ENCODE assay signal across 11 mouse cellular contexts in genomic region chr3:20141679-20142078, GRCm38 (mm10). TPM values are rescaled to one million over a fixed set of nuclear protein-coding genes. Genes with fewer than 3 reads are reported as not detected.
DNase-seq lines count a peak whose midpoint lies in the region; ATAC-seq and TF ChIP-seq lines count a peak whose summit lies in the region.
"Had no signal": no experiment of that assay in that cellular context is flagged by ENCODE, and none has a peak within 500 bp of the region (broad histone marks: within the 10 kb centered on the region; RNA-seq: fewer than 3 reads in every experiment).

No protein-coding gene starts in this region.

- H3K4me2 ChIP-seq in heart, embryonic 14.5 days (ENCODE audit: low read length) = no peak overlapping the region; the same call in 1 of the 2 replicates
- H3K4me2 ChIP-seq in stomach, embryonic 16.5 days (ENCODE audit: low read depth, low read length) = no peak overlapping the region
- no peak overlapping the region for H3K4me2 ChIP-seq in stomach, postnatal 0 days (replicated peaks; ENCODE audit: low read depth)
- H3K4me2 ChIP-seq in embryonic facial prominence, embryonic 14.5 days (ENCODE audit: low read depth, low read length) = no peak overlapping the region

- ATAC-seq in heart, embryonic 14.5 days (ENCODE audit: insufficient number of reproducible peaks, insufficient read depth, low FRiP score, low read depth) = no peak
- ATAC-seq in stomach, embryonic 16.5 days (ENCODE audit: insufficient read depth, low FRiP score) = peak; percentile 56; the same call in 1 of the 2 replicates
- no peak for ATAC-seq in stomach, postnatal 0 days (ENCODE audit: low FRiP score, low TSS enrichment)
- ATAC-seq in embryonic facial prominence, embryonic 14.5 days (ENCODE audit: low read depth) = no peak
- ATAC-seq in megakaryocyte-erythroid progenitor cell, adult 5-6 weeks (replicated peaks; ENCODE audit: low FRiP score, low TSS enrichment, poor library complexity, severe bottlenecking) = no peak
- ATAC-seq: forebrain, embryonic 16.5 days had no signal

- H3K9ac ChIP-seq in heart, embryonic 14.5 days (ENCODE audit: low read length) = no peak overlapping the region
- H3K9ac ChIP-seq in stomach, embryonic 16.5 days (ENCODE audit: low read length) = no peak overlapping the region
- H3K9ac ChIP-seq in stomach, postnatal 0 days (ENCODE audit: low read length) = no peak overlapping the region
- H3K9ac ChIP-seq in embryonic facial prominence, embryonic 14.5 days (ENCODE audit: low read depth, low read length) = no peak overlapping the region

- TF ChIP-seq EP300 in stomach, postnatal 0 days (optimal IDR thresholded peaks at IDR 0.05) = no peak

- H3K9me3 ChIP-seq in heart, embryonic 14.5 days (ENCODE audit: control insufficient read depth, low read length) = no peaks in the 10 kb centered on the region
- H3K9me3 ChIP-seq in stomach, embryonic 16.5 days (replicated peaks; ENCODE audit: control insufficient read depth, low read length) = no peaks in the 10 kb centered on the region
- no peaks in the 10 kb centered on the region for H3K9me3 ChIP-seq in stomach, postnatal 0 days (ENCODE audit: control insufficient read depth, low read length)
- no peaks in the 10 kb centered on the region for H3K9me3 ChIP-seq in embryonic facial prominence, embryonic 14.5 days (ENCODE audit: control insufficient read depth, low read length)

- peaks cover 78% of the 10 kb centered on the region for H3K36me3 ChIP-seq in heart, embryonic 14.5 days (ENCODE audit: control insufficient read depth, insufficient read depth, low read length)
- H3K36me3 ChIP-seq in stomach, embryonic 16.5 days (ENCODE audit: control insufficient read depth, insufficient read depth, low read length) = 0 out of 2 replicates have a peak, but pooled peaks cover 9% of the 10 kb centered on the region
- H3K36me3 ChIP-seq in stomach, postnatal 0 days (ENCODE audit: control insufficient read depth, insufficient read depth, low read length) = no peaks in the 10 kb centered on the region
- no peaks in the 10 kb centered on the region for H3K36me3 ChIP-seq in embryonic facial prominence, embryonic 14.5 days (ENCODE audit: control insufficient read depth, insufficient read depth, low read length)

- no peak overlapping the region for H3K4me3 ChIP-seq in heart, embryonic 14.5 days (ENCODE audit: control insufficient read depth in 1 of 2, insufficient read depth in 1 of 2, low read depth in 1 of 2, low read length in 2 of 2)
- H3K4me3 ChIP-seq in stomach, embryonic 16.5 days (replicated peaks; ENCODE audit: low read length) = no peak overlapping the region
- no peak overlapping the region for H3K4me3 ChIP-seq in stomach, postnatal 0 days (ENCODE audit: low read depth, low read length)
- no peak overlapping the region for H3K4me3 ChIP-seq in embryonic facial prominence, embryonic 14.5 days (ENCODE audit: low read depth, low read length)

- peak overlapping the region; percentile 10 to 58; a peak in 3 of 4 replicates for H3K27ac ChIP-seq in heart, embryonic 14.5 days (replicated peaks in 1 of 2; ENCODE audit: control insufficient read depth in 1 of 2, insufficient read depth in 1 of 2, low read depth in 2 of 2, low read length in 2 of 2)
- H3K27ac ChIP-seq in stomach, embryonic 16.5 days (ENCODE audit: low read length) = no peak overlapping the region
- no peak overlapping the region for H3K27ac ChIP-seq in stomach, postnatal 0 days (replicated peaks)
- no peak overlapping the region for H3K27ac ChIP-seq in embryonic facial prominence, embryonic 14.5 days (replicated peaks; ENCODE audit: low read depth, low read length)
- H3K27ac ChIP-seq: macrophage had no signal

- 4% methylated on average over 1 of the region's 1 CpGs for WGBS in heart, embryonic 14.5 days
- WGBS in stomach, embryonic 16.5 days = 48% methylated on average over 1 of the region's 1 CpGs
- WGBS in stomach, postnatal 0 days = 50% methylated on average over 1 of the region's 1 CpGs
- WGBS in embryonic facial prominence, embryonic 14.5 days = 32% methylated on average over 1 of the region's 1 CpGs

- H3K4me1 ChIP-seq in heart, embryonic 14.5 days (ENCODE audit: control insufficient read depth in 2 of 2, insufficient read depth in 2 of 2, low read length in 2 of 2) = peaks cover 19 to 53% of the 10 kb centered on the region in 2 experiments
- no peaks in the 10 kb centered on the region for H3K4me1 ChIP-seq in stomach, embryonic 16.5 days (ENCODE audit: control insufficient read depth, insufficient read depth, low read length)
- no peaks in the 10 kb centered on the region for H3K4me1 ChIP-seq in stomach, postnatal 0 days (replicated peaks; ENCODE audit: control insufficient read depth, insufficient read depth)
- H3K4me1 ChIP-seq in embryonic facial prominence, embryonic 14.5 days (ENCODE audit: control insufficient read depth, insufficient read depth, low read length) = peaks cover 2% of the 10 kb centered on the region; the same call in 1 of the 2 replicates

- DNase-seq in heart, postnatal 4 days = no peak
- DNase-seq in stomach, postnatal 0 days (ENCODE audit: low spot score) = no peak
- peak; percentile 31 for DNase-seq in embryonic facial prominence, embryonic 14.5 days (ENCODE audit: low spot score)
- peak; percentile 57 for DNase-seq in yolk sac, embryonic 10.5 days (ENCODE audit: low spot score)
- no peak for DNase-seq in layer of hippocampus, adult 8-10 months (ENCODE audit: low spot score in 2 of 2)
- DNase-seq: right cerebral cortex, adult 18-20 months had no signal

- TF ChIP-seq CTCF in stomach, postnatal 0 days (IDR thresholded peaks at IDR 0.05; ENCODE audit: low read depth) = no peak

- no peaks in the 10 kb centered on the region for H3K27me3 ChIP-seq in heart, embryonic 14.5 days (ENCODE audit: control insufficient read depth, insufficient read depth, low read length)
- no peaks in the 10 kb centered on the region for H3K27me3 ChIP-seq in stomach, embryonic 16.5 days (ENCODE audit: control insufficient read depth, insufficient read depth, low read length)
- no peaks in the 10 kb centered on the region for H3K27me3 ChIP-seq in stomach, postnatal 0 days (ENCODE audit: control insufficient read depth, insufficient read depth, low read length)
- no peaks in the 10 kb centered on the region for H3K27me3 ChIP-seq in embryonic facial prominence, embryonic 14.5 days (replicated peaks; ENCODE audit: control insufficient read depth, insufficient read depth, low read length)

RNA-seq across cellular contexts. Expression of gene Gyg, which starts 13.4 kb away (rescaled TPM):
- 778 and 797 TPM in 2 replicates for polyA plus RNA-seq in heart, embryonic 14.5 days (2014; fragmentation: Nextera tagmentation; extraction: Ambion mirVana)
- 100 to 1,000 TPM; 226 to 231 TPM for total RNA-seq in heart, postnatal 4 days (2021)
- 52.5 TPM in 2 replicates for polyA plus RNA-seq in stomach, embryonic 16.5 days (2015; fragmentation: Nextera tagmentation; extraction: Ambion mirVana)
- polyA plus RNA-seq in stomach, postnatal 0 days (2015; fragmentation: Nextera tagmentation; extraction: Ambion mirVana) = 28.5 and 28.9 TPM in 2 replicates
- 56.5 and 59.5 TPM in 2 replicates for polyA plus RNA-seq in embryonic facial prominence, embryonic 14.5 days (2014; fragmentation: Nextera tagmentation; extraction: Ambion mirVana)
- 10 to 100 TPM; 39.7 to 49.7 (median 43.9) TPM for total RNA-seq in layer of hippocampus, adult 8-10 months (2022)
- 45.3 and 59.7 TPM in 2 replicates for total RNA-seq in megakaryocyte-erythroid progenitor cell, adult 5-6 weeks (2014; fragmentation: Nextera tagmentation)
- total RNA-seq in megakaryocyte-erythroid progenitor cell, adult 5-6 weeks (2017) = 19.5 and 26.3 TPM in 2 replicates

Comparison
In these comparisons a context has a peak if more than half of its experiments do, and no peak if none do; other contexts are left out.
1. H3K27ac ChIP-seq: peak in heart, embryonic 14.5 days (2 of 2); none in stomach, embryonic 16.5 days (single experiment), stomach, postnatal 0 days (single experiment) and embryonic facial prominence, embryonic 14.5 days (single experiment).
2. DNase-seq: peak in embryonic facial prominence, embryonic 14.5 days (single experiment) and yolk sac, embryonic 10.5 days (single experiment); none in heart, postnatal 4 days (single experiment), stomach, postnatal 0 days (single experiment) and layer of hippocampus, adult 8-10 months (0 of 2).
3. RNA of gene Gyg, which starts 13.4 kb away (polyA plus RNA-seq): 778 to 797 TPM in heart, embryonic 14.5 days; 56.5 to 59.5 TPM in embryonic facial prominence, embryonic 14.5 days, 52.5 TPM in stomach, embryonic 16.5 days and 28.5 to 28.9 TPM in stomach, postnatal 0 days; every median in the first group is over 10 times any median in the second.